Mouse (Mus musculus): Measurements from ENCODE around the gene Tle4. TPM values are rescaled to one million over a fixed set of nuclear protein-coding genes. Genes with fewer than 3 reads are reported as not detected.

Tle4 gene
- polyA plus RNA-seq, 1 experiment from 2014 or later: 11.7 TPM

DNA sequence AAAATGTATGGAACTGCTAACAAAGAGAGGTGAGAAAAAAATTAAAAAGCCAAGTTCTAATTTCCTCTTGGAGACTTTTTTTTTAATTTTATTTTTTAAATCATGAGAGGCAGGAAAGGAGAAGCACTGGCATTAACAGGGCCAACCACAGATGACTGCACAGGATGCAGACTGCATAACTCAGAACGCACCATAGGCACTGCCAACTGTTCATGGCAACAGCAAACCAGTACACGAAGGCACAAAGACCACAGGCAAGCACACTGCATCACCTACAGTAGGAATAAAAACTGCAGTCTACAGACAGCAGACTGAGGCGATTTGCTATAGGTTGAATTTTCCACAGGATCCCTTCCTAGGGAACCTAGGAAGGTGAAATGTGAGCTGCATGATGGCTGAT lies 112.7 kb downstream of the Tle4 start:
- no peaks in the 10 kb centered on the region for H3K9me3 ChIP-seq (ENCODE audit: control insufficient read depth, low read length)
- no peak for ATAC-seq (ENCODE audit: insufficient number of reproducible peaks, insufficient read depth, low FRiP score, low read depth)
- WGBS: 85% methylated on average over 3 of the region's 3 CpGs
- H3K27ac ChIP-seq (replicated peaks in 1 of 2; ENCODE audit: control insufficient read depth in 1 of 2, insufficient read depth in 1 of 2, low read depth in 2 of 2, low read length in 2 of 2): no peak overlapping the region
- no peaks in the 10 kb centered on the region for H3K27me3 ChIP-seq (ENCODE audit: control insufficient read depth, insufficient read depth, low read length)
- H3K36me3 ChIP-seq (ENCODE audit: control insufficient read depth, insufficient read depth, low read length): no peaks in the 10 kb centered on the region
- no peak overlapping the region for H3K4me2 ChIP-seq (ENCODE audit: low read length)
- peaks cover 3 to 9% of the 10 kb centered on the region in 2 experiments for H3K4me1 ChIP-seq (ENCODE audit: control insufficient read depth in 2 of 2, insufficient read depth in 2 of 2, low read length in 2 of 2)
- no peak overlapping the region for H3K9ac ChIP-seq (ENCODE audit: low read length)
- H3K4me3 ChIP-seq (ENCODE audit: control insufficient read depth in 1 of 2, insufficient read depth in 1 of 2, low read depth in 1 of 2, low read length in 2 of 2): no peak overlapping the region

DNA sequence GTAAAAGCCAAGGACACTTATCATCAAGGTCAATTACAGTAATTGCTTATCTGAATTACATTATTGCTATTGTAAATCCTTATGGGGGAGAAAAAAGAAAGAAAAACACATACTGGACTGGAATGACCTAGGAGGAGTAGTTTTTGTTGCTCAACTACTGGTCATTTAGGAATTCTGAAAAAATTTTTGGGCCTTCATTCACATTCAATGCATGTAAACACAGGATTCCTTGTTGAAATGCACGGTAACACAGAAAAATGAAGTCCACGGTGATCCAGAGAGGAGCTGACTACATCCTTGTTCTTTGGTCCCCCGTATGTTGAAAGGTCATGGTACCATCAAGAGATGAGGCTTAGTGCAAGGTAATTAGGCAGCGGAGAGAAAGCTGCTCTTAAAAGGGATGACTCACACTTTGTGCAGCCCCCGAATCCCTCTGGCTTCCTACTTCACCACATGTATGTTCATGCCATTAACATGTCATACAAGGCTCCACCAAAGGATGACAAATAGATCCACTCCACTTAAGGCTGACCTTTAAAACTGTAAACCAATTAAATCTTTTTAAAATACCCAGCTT lies 115.2 kb downstream of the Tle4 start:
- Histone ChIP-seq H3K27ac (replicated peaks in 1 of 2; ENCODE audit: control insufficient read depth in 1 of 2, insufficient read depth in 1 of 2, low read depth in 2 of 2, low read length in 2 of 2) (no peak overlapping the region), H3K27me3 (ENCODE audit: control insufficient read depth, insufficient read depth, low read length) (no peaks in the 10 kb centered on the region), H3K4me3 (ENCODE audit: control insufficient read depth in 1 of 2, insufficient read depth in 1 of 2, low read depth in 1 of 2, low read length in 2 of 2) (no peak overlapping the region), H3K4me1 (ENCODE audit: control insufficient read depth in 2 of 2, insufficient read depth in 2 of 2, low read length in 2 of 2) (peaks cover 5 to 21% of the 10 kb centered on the region in 2 experiments), H3K4me2 (ENCODE audit: low read length) (no peak overlapping the region), H3K9me3 (ENCODE audit: control insufficient read depth, low read length) (no peaks in the 10 kb centered on the region), H3K9ac (ENCODE audit: low read length) (no peak overlapping the region), H3K36me3 (ENCODE audit: control insufficient read depth, insufficient read depth, low read length) (no peaks in the 10 kb centered on the region)
- ATAC-seq (ENCODE audit: insufficient number of reproducible peaks, insufficient read depth, low FRiP score, low read depth): no peak
- WGBS: 82% methylated on average over 5 of the region's 5 CpGs

DNA sequence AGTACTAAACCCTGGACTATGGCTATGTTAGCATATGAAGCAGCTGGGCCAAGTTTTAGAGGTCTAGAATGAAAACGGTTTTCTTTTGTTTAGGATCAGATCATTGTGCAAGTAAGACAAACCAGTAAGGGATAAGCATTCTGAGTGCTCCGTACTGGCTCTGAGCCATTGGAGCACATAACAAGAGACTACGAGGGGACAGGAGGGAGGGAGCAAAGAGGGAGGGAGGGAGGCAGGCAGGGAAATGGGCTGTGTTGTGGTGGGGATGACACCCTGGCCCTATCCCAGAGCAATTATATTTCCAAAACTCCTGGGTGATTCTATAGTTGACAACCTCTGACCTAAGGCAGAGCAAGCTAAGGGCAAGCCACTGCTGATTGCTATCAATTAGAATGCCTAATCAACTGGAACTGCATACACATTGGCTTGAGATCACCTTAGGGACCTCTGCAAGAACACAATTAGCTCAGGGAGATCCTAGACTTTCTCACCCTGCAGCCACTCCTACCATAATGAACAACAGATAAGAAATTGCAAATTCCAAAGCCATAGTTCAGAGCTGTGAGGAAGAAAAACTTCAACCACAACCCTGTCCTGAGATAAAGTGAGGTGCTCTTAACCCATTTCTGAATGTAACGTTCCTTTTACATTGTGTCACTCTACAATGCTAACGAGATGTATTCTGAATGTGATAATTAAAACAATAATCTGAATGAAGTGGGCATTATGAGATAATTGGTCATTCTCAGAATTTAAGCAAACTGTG lies 115.9 kb downstream of the Tle4 start:
- no peak overlapping the region for H3K4me2 ChIP-seq (ENCODE audit: low read length)
- no peaks in the 10 kb centered on the region for H3K27me3 ChIP-seq (ENCODE audit: control insufficient read depth, insufficient read depth, low read length)
- H3K4me3 ChIP-seq (ENCODE audit: control insufficient read depth in 1 of 2, insufficient read depth in 1 of 2, low read depth in 1 of 2, low read length in 2 of 2): no peak overlapping the region
- 41% methylated on average over 5 of the region's 5 CpGs for whole genome bisulfite sequencing
- no peak for ATAC-seq (ENCODE audit: insufficient number of reproducible peaks, insufficient read depth, low FRiP score, low read depth)
- no peaks in the 10 kb centered on the region for H3K36me3 ChIP-seq (ENCODE audit: control insufficient read depth, insufficient read depth, low read length)
- no peaks in the 10 kb centered on the region for H3K9me3 ChIP-seq (ENCODE audit: control insufficient read depth, low read length)
- H3K27ac ChIP-seq (replicated peaks in 1 of 2; ENCODE audit: control insufficient read depth in 1 of 2, insufficient read depth in 1 of 2, low read depth in 2 of 2, low read length in 2 of 2): no peak overlapping the region
- H3K4me1 ChIP-seq (ENCODE audit: control insufficient read depth in 2 of 2, insufficient read depth in 2 of 2, low read length in 2 of 2): peaks cover 5 to 21% of the 10 kb centered on the region in 2 experiments
- H3K9ac ChIP-seq (ENCODE audit: low read length): no peak overlapping the region

DNA sequence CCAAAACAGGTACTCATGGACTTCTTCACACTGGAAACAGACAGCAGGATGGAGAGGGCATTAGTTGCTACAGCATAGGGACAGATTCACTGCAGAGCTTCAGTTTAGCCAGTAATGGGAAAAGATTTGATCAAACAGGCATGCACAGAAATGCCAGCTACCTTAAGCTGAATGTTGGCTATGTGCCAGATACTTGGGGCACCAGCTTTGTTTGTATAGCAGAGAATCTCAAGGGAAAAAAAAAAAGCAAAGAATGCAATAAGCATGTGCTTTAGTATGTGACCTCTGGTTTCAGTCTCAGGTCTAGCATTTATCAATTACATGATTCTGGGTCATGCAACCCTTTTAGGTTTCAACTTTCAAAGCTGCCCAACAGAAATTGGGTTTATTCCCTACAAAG lies 118.1 kb downstream of the Tle4 start:
- Histone ChIP-seq H3K36me3 (ENCODE audit: control insufficient read depth, insufficient read depth, low read length) (no peaks in the 10 kb centered on the region), H3K4me2 (ENCODE audit: low read length) (no peak overlapping the region), H3K9ac (ENCODE audit: low read length) (no peak overlapping the region), H3K27ac (replicated peaks in 1 of 2; ENCODE audit: control insufficient read depth in 1 of 2, insufficient read depth in 1 of 2, low read depth in 2 of 2, low read length in 2 of 2) (no peak overlapping the region), H3K9me3 (ENCODE audit: control insufficient read depth, low read length) (no peaks in the 10 kb centered on the region), H3K4me3 (ENCODE audit: control insufficient read depth in 1 of 2, insufficient read depth in 1 of 2, low read depth in 1 of 2, low read length in 2 of 2) (no peak overlapping the region), H3K4me1 (ENCODE audit: control insufficient read depth in 2 of 2, insufficient read depth in 2 of 2, low read length in 2 of 2) (peaks cover 5 to 21% of the 10 kb centered on the region in 2 experiments), H3K27me3 (ENCODE audit: control insufficient read depth, insufficient read depth, low read length) (no peaks in the 10 kb centered on the region)
- ATAC-seq (ENCODE audit: insufficient number of reproducible peaks, insufficient read depth, low FRiP score, low read depth): no peak

DNA sequence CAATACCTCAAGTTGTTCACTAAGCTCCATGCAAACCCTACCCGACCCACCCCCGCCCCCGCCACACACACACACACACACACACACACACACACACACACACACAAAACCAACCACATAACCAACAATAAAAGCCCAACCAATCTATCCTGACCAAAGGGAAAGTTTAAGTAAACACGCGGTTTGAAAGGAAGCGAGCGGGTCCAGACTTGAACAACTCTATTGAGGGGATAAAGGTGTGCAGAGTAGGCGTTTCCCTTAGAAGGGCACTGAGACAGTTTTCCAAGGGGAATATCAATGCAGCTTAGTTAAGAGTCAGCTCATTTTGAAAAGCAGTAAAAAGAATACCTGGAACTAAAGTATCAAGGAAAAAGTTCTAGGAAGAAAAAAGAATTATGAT lies 128.5 kb downstream of the Tle4 start:
- Histone ChIP-seq H3K36me3 (ENCODE audit: control insufficient read depth, insufficient read depth, low read length) (peaks cover 17% of the 10 kb centered on the region), H3K4me1 (ENCODE audit: control insufficient read depth in 2 of 2, insufficient read depth in 2 of 2, low read length in 2 of 2) (no peaks in the 10 kb centered on the region), H3K27ac (replicated peaks in 1 of 2; ENCODE audit: control insufficient read depth in 1 of 2, insufficient read depth in 1 of 2, low read depth in 2 of 2, low read length in 2 of 2) (no peak overlapping the region), H3K4me3 (ENCODE audit: control insufficient read depth in 1 of 2, insufficient read depth in 1 of 2, low read depth in 1 of 2, low read length in 2 of 2) (no peak overlapping the region), H3K9me3 (ENCODE audit: control insufficient read depth, low read length) (no peaks in the 10 kb centered on the region), H3K9ac (ENCODE audit: low read length) (no peak overlapping the region), H3K4me2 (ENCODE audit: low read length) (no peak overlapping the region), H3K27me3 (ENCODE audit: control insufficient read depth, insufficient read depth, low read length) (no peaks in the 10 kb centered on the region; the same call in 1 of the 2 replicates)
- no peak for ATAC-seq (ENCODE audit: insufficient number of reproducible peaks, insufficient read depth, low FRiP score, low read depth)
- WGBS: 93% methylated on average over 8 of the region's 8 CpGs

DNA sequence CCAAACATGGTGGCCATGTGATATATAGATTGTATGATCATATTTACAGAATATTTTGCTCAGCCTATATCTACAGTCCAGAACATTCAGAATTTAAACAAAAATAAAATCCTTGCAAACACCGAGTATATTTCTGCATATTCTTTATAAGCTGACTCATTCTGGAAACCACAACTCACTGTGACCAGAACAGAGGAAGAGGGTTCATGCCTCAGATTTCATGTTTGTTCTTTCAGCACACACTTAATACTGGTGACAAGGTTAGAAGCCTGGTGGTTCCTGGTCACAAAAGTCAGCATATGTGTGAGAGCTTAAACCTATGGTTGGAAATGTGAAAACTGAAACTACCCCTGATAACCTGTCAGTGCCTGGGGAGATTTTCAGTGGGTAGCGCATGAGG lies 129.1 kb downstream of the Tle4 start:
- ATAC-seq (ENCODE audit: insufficient number of reproducible peaks, insufficient read depth, low FRiP score, low read depth): no peak
- Histone ChIP-seq H3K27ac (replicated peaks in 1 of 2; ENCODE audit: control insufficient read depth in 1 of 2, insufficient read depth in 1 of 2, low read depth in 2 of 2, low read length in 2 of 2) (no peak overlapping the region), H3K36me3 (ENCODE audit: control insufficient read depth, insufficient read depth, low read length) (peaks cover 22% of the 10 kb centered on the region), H3K9me3 (ENCODE audit: control insufficient read depth, low read length) (no peaks in the 10 kb centered on the region), H3K27me3 (ENCODE audit: control insufficient read depth, insufficient read depth, low read length) (no peaks in the 10 kb centered on the region; the same call in 1 of the 2 replicates), H3K9ac (ENCODE audit: low read length) (no peak overlapping the region), H3K4me2 (ENCODE audit: low read length) (no peak overlapping the region), H3K4me1 (ENCODE audit: control insufficient read depth in 2 of 2, insufficient read depth in 2 of 2, low read length in 2 of 2) (no peaks in the 10 kb centered on the region), H3K4me3 (ENCODE audit: control insufficient read depth in 1 of 2, insufficient read depth in 1 of 2, low read depth in 1 of 2, low read length in 2 of 2) (no peak overlapping the region)
- WGBS: 88% methylated on average over 2 of the region's 2 CpGs

DNA sequence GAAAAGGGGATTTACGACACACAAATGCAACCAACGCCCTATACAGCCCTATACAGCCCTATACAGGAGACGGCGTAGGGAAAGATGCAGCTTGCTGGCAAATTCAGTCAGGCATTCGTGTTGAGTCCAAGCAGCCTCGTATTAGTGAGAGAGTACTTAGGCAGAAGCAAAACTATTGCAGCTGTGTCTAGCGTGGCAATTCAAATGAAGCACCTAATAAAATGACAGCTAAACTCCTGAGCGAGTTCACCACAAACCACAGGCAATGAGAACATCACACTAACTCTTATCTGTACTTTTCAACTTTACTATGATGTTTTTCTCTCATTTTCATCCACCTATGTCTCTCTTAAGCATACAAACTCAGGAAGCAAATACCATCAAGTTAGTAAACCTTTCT lies 131.8 kb downstream of the Tle4 start:
- Histone ChIP-seq H3K4me1 (ENCODE audit: control insufficient read depth in 2 of 2, insufficient read depth in 2 of 2, low read length in 2 of 2) (peaks cover 0 to 4% of the 10 kb centered on the region in 2 experiments; a peak in 1 of 4 replicates), H3K27me3 (ENCODE audit: control insufficient read depth, insufficient read depth, low read length) (peaks cover 10% of the 10 kb centered on the region), H3K4me3 (ENCODE audit: control insufficient read depth in 1 of 2, insufficient read depth in 1 of 2, low read depth in 1 of 2, low read length in 2 of 2) (no peak overlapping the region), H3K9ac (ENCODE audit: low read length) (no peak overlapping the region), H3K27ac (replicated peaks in 1 of 2; ENCODE audit: control insufficient read depth in 1 of 2, insufficient read depth in 1 of 2, low read depth in 2 of 2, low read length in 2 of 2) (no peak overlapping the region), H3K9me3 (ENCODE audit: control insufficient read depth, low read length) (no peaks in the 10 kb centered on the region), H3K36me3 (ENCODE audit: control insufficient read depth, insufficient read depth, low read length) (peaks cover 42% of the 10 kb centered on the region), H3K4me2 (ENCODE audit: low read length) (no peak overlapping the region)
- WGBS: 92% methylated on average over 8 of the region's 8 CpGs
- ATAC-seq (ENCODE audit: insufficient number of reproducible peaks, insufficient read depth, low FRiP score, low read depth): no peak

Measured in heart, embryonic 14.5 days (tissue).